Mouse (Mus musculus): ENCODE results near the gene Dhx9. TPM values are rescaled to one million over a fixed set of nuclear protein-coding genes. Genes with fewer than 3 reads are reported as not detected.
A peak's percentile ranks its signal among the peaks of the same experiment; 100 is the strongest.
"Not testable (repeated sequence)": the region's sequence is repeated elsewhere in the genome, so short reads cannot be mapped to it uniquely, and the experiment has no call there.

Dhx9 gene
- total RNA-seq (2021), result 100 to 1,000 TPM; 105 to 106 TPM
- long read RNA-seq, partial matches to known transcripts, result 3 of 3 reads
- long read RNA-seq, other reads (novel, unspliced or antisense), result 0 of 3 reads

DNA sequence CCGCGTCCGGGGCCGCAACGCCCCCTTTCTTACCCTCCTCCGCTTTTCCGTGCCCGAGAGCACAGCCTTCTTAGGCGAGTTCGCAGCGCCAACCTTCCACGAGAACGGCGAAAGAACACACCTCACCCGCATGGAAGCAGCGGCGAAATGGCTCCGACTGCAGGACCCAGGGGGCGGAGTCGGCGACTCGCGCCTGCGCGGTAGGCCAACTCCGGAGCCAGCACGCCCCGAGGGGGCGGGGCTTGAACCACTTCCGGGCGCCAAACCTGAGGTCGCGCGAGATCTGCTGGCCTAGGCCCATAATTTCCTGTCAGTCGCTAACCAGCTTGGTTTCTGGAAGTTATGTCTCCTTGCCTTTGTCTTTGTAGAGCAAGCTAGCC, at the start of gene Dhx9:
Gene Dhx9 (minus strand): TSS at position 161 of the 380 bp plus-strand sequence.
- DNase-seq (ENCODE audit: low spot score in 2 of 2), result peak; percentile 96 to 98

DNA sequence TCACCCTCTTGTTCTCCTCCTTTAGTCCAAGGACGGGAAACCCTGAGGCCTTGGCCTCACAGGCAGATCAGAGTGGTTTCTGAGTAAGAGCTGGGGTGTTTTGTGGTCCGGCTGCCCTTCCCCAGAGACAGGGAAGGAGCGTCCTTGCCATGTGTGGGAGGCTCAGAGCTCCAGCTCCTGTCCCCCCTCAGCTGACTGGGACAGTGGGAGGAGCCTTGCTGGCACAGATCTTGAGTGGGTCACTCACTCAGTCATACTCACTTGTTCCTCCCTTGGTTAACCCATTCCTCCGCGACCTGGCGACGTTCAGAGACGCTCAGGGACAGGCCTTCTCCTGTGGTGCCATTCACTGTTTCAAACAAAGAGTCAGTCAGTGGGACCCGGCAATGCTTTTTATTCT, 48.2 kb upstream of the Dhx9 start:
- DNase-seq (ENCODE audit: low spot score in 2 of 2), result no peak

DNA sequence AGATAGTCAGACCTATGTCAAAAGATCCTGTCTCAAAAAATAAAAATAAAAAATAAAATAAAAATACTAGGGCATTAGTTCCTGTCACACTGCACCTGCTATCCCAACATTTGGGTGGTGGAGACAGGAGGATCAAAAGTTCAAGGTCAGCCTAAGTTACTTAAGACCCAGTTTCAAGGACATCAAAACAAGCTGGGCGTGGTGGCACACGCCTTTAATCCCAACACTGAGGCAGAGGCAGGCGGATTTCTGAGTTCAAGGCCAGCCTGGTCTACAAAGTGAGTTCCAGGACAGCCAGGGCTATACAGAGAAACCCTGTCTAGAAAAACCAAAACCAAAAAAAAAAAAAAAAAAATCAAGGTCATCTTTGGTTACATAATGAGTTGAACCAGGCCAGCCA, 45.4 kb upstream of the Dhx9 start:
- not testable (repeated sequence) for DNase-seq (ENCODE audit: low spot score in 2 of 2)

DNA sequence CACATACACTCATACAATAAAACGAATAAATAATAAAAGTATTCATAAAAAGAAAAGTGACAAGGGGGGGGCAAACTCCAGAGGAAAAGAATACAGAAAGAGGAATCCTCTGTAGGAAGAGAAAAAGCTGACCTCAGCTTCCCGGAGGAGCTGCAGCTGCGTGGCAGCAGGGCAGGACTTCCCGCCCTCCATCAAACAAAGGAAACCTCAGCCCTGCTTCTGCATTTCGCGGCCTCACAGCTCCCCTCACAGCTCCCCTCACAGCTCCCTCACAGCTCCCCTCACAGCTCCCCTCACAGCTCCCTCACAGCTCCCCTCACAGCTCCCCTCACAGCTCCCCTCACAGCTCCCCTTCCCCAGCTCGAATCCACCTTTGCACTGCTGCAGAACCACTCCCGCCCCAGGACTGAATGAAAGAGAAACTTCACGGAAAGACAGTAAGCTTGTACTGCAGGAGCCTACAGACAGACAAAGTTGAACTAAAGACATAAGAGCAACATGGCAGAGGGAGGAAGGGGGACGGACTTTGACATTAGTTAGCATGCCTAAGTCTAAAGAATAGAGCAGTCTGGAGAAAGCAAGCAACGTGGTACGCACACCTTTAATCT, 44.9 kb upstream of the Dhx9 start:
- DNase-seq (ENCODE audit: low spot score in 2 of 2), result no peak

DNA sequence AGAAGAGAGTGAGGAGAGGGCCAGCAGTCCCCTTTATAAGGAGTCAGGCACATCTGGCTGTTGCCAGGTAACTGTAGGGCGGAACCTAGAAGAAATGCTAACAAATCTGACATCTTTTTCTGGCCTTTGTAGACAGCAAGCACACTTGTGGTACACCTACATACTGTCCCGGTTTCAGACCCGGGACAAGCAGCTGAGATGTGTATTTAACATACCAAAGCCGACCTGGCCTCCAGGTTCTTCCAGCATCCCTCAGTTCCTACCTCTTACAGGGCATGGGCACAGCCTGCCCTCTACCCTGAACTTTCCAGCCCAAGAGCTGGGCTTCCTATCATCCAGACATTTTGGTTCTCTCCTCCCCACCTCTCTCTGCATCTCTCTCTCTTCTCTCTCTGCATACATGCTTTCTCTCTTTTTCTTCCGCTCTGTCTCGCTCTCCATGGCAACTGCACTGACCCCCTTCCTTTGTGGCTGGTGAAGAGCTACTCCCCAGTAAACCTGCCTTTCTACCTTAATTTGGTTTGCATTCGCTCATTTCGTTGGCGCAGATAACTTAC, 44.3 kb upstream of the Dhx9 start:
- DNase-seq (ENCODE audit: low spot score in 2 of 2), result no peak

DNA sequence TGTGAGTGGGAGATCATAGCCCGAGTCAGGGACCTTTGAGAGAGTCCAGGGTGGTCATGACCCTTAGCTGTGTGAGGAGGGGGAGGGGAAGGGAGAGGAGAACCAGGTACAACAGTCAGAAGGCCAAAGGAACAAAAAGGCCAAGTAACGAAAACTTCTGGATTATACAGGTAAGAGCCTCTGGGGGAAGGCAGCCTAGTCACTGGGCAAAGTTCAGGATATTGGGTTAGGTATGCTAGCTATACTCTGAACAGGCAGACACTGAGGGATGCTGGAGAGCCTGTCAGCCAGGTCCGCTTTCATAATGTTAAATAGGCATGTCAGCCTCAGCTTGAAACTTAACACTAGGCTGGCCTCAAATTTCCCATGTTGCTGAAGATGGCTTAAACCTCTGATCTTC, 34.7 kb upstream of the Dhx9 start:
- no peak for DNase-seq (ENCODE audit: low spot score in 2 of 2)

DNA sequence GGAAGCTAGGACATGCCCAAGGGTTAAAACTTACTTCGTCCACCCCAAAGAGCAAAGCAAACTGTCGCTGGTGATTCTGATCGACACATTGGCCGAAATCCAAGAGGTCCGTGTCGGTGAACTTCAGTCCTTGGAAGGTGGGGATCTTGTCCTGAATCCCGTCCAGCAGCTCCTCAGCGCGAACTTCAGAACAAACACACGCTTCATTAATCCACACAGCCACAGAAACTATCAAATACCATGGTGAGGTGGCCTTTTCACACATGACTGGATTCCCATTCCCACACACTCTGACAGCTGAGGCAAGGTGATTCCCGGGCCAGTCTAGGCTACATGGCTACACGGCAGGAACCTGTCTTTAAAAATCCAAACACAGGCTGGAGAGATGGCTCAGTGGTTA, 27.9 kb upstream of the Dhx9 start:
- no peak for DNase-seq (ENCODE audit: low spot score in 2 of 2)

DNA sequence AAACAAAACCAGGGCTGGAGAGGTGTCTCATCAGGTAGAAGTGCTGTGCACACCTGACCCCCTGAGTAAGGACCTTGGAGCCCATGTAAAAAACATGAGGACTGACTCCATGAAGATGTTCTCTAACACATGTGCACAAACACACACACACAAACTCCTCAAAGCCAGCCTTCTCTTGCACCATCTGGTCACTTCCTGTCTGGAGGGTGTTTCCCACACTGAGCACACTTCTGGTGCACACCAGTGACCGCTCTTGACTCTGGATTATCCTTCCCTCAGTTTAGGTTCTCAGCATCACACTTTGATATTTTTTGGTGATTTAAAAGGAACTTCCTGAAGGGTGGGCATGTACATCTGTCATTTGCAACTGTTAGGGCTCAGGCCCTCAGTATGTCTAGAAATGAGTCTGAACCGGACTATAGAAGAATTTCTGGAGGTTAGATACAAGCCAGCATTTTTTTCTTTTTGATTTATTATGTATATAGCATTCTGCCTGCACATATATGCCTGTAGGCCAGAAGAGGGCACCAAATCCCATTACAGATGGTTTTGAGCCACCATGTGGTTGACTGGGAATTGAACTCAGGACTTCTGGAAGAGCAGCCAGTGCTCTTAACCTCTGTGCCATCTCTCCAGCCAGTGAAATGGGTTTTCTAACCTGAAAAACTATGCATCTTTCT, 23.0 kb upstream of the Dhx9 start:
- DNase-seq (ENCODE audit: low spot score in 2 of 2), result no peak

DNA sequence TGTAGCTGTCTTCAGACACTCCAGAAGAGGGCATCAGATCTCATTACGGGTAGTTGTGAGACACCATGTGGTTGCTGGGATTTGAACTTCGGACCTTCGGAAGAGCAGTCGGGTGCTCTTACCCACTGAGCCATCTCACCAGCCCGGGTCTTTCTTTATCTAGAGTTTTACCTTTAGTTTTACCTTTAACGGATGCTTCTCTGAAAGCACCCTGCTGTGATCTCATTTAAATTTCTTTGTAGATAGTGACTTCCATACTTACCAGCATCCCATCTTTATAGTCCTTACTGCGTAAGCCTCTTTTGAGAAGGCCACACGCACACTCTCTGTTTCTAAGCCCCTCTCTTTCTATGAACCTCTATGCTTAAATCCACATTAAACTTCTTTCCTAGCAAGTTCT, 22.1 kb upstream of the Dhx9 start:
- not testable (repeated sequence) for DNase-seq (ENCODE audit: low spot score in 2 of 2)

DNA sequence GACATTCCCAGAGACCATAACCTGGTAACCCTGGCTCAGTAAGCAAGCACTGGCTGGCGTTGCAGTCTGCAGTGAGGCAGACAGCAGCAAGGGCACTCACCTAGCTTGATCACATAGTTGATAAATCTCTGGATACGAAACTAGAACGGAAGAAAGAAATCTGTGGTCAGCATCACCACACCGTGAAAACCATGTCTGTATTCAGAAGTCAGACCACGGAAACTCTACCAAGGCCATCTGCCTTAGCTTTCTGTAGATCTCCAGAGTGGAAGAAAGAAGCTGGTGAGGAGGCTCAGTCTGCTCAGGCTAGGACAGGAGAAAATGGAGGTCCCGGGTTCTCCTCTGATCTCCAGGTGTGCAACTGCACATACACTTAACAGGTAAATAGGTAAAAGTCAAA, 21.6 kb upstream of the Dhx9 start:
- no peak for DNase-seq (ENCODE audit: low spot score in 2 of 2)

DNA sequence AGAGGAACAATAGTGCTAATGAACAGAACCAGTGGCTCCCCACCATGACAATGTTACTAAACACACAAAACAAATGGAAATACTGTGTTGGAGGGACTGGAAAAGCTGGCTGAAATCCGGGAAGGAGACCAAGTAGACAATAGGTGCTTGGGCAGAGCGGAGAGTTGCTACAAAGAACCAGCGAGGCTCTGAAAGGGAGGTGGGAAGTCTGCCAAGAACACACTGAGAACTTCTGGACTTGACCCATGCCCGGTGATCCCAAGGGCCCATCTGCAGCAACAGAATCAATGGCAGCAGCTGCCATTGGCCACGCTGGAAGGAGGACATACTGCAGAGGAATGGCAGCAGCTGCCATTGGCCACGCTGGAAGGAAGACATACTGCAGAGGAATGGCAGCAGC, 18.8 kb upstream of the Dhx9 start:
- DNase-seq (ENCODE audit: low spot score in 2 of 2), result peak in 1 of 2 experiments; percentile 59

DNA sequence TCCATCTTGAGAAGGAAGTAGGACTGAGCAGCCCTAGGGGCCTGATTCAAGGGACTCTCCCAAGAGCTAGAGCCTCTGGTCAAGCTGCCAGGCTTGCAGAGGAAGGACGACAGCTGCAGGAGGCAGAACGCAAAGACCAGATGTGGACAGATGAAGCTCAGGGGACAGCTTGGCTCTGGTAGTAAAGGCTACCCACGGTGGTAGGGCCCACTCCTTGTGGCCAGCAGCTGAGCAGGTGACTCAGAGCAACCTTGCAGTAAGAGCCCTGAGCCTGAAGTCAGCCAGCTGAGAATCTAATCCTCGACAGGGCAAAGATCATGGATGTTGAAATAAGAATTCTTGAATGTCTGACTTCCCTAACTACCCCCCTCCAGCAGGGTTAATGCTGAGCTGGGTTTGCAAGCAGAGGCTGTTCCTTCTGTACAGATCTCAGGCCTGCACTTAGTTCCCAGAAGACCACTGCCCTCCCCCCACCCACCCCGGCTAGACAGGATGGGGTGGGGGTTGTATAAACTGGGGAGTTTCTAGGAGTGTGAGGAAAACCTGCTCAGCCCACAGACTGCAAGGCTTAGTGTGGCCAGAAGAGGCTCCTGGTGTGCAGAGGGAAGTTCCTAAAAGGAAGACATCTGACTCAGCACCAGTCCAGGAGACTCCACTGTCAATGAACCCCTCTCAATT, 14.3 kb upstream of the Dhx9 start:
- DNase-seq (ENCODE audit: low spot score in 2 of 2), result no peak

DNA sequence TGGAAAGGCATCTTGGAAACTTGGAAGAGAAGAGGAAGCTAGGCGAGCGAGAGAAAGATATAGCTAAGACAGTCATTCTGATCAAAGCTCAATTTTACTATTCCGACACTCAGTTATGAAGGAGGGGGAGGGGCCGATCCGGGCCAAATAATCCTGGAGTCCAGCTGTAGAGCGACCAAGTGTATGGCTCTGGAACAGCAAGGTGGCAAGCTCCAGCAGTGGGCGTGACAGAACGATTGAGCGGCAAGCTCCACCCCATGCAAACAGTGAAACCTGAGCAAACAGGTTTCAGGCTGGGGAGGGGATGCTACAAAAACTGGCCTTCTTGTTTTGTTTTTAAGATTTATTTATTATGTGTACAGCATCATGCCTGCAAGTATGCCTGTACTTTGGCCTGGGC, 12.6 kb upstream of the Dhx9 start:
- DNase-seq (ENCODE audit: low spot score in 2 of 2), result no peak

DNA sequence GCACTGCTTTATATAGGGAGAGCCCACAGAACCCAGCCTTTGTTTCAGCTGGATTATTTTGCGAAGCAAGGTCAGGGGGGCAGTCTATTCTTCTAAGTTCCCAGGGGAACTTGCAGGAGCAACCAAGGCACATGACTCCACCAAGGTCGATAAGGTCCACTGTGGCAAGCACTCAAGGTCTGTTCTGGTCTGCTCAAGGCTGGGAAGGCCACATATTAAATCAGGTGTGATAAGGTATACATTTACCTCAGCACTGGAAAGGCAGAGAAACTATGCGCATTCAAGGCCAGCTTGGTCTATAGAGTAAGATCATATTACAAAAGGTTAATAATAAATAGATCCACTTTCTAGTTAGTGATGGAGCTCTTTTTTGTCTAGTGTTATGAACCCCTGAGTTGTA, 8.6 kb upstream of the Dhx9 start:
- no peak for DNase-seq (ENCODE audit: low spot score in 2 of 2)

DNA sequence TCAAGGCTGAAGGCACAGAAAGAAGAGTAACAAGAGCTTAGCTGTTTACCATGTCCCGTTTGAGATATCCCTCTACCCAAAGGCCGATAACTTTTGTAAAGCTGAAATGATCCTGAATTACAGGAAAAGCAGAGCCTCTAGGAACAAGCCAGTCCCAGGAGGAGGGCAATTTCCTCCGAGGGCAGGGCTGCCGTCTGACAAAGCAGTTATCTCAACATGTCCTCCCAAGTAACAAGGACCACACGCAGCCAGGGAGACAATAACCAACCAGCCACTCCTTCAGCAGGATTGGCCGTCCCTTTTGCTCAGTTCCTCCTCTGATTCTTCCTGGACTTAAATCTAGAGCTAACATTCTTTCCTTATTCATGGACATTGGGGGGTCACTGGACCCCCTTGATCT, 6.5 kb upstream of the Dhx9 start:
- DNase-seq (ENCODE audit: low spot score in 2 of 2), result no peak

DNA sequence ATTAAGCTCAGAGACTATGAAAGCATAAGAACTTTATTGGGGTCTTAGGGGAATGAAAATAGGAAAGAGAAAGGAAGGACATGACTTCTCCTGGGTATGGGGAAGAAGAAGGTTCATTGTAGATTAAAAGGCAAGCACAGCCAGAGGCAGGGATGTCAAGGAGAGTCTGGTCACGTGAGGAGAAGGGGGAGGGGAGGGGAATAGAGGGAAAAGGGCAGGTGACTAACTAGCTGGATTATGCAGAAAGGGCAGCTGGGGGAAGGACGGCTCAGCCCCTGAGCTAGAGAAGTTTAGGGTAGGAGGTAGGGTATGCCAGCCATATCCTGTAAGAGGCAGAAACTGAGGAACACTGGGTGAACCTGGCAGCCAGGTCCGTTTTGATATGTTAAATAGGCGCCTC, 5.9 kb upstream of the Dhx9 start:
- DNase-seq (ENCODE audit: low spot score in 2 of 2), result no peak

DNA sequence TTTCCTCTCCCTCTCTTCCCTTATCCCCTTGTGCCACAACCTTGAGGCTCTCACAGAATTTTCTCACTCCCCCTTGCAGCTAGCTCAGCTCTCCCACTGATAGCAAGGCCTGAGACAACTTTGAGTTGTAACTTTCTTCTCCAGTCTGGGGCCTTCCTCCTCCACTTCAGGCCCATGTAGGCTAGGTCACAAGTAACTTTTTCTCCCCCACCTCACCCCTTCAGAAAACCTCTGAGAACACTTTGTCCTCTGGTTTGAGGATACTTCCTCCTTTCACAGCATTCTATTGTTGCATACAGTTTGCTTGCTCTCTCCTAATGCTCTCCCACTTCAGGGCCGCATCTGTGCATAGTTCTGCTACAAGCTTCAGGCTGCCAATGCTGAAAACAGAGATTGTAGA, 4.4 kb upstream of the Dhx9 start:
- no peak for DNase-seq (ENCODE audit: low spot score in 2 of 2)

DNA sequence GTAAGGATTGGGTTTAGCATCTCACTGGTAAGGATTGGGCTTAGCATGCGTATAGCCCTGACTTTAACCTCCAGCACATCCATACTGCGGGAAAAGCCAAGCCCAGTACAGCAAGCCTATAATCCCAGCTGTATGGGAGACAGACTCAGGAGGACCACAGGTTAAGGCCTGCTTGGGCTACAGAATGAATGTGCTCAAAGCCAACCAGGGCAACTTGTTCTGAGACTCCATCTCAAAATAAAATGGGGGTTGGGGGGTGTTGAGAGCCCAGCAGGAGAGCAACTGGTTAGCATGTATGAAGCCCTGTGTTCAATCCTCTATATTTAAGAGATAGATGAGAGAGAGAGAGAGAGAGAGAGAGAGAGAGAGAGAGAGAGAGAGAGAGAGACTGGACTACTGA, 3.9 kb upstream of the Dhx9 start:
- no peak for DNase-seq (ENCODE audit: low spot score in 2 of 2)

DNA sequence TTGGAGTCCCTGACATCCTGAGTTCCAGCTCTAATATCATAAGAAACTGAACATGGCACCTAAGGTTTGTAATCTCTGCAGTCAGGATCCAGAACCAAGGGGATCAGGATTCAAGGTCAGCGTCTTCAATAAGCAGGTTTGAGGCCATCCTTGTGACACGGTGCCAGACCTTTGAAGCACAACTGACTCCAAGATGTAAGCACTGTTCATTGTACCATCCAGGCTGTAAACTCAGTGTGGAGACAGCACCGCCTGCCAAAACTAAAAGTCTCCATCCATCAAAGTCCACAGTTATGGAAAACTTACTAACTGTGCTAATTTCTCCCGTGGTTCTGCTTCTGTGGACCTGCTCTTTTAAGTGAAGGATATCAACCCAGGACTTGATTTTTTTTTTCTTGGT, 2.5 kb upstream of the Dhx9 start:
- DNase-seq (ENCODE audit: low spot score in 2 of 2), result no peak

DNA sequence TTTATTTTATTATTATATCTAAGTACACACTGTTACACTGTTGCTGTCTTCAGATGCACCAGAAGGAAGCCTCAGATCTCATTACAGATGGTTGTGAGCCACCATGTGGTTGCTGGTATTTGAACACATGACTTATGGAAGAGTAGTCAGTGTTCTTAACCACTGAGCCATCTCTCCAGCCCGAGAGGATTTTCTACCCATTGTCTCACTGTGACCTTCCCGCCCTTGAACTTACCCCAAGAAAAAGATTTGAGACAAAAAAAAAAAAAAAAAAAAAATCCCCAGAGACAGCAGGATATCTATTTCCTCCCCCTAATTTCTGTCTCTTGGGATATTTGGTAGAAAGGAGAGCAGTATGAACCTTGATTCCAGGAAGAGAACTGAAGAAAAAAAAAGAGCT, 2.1 kb upstream of the Dhx9 start:
- peak in 1 of 2 experiments; percentile 60 for DNase-seq (ENCODE audit: low spot score in 2 of 2)

DNA sequence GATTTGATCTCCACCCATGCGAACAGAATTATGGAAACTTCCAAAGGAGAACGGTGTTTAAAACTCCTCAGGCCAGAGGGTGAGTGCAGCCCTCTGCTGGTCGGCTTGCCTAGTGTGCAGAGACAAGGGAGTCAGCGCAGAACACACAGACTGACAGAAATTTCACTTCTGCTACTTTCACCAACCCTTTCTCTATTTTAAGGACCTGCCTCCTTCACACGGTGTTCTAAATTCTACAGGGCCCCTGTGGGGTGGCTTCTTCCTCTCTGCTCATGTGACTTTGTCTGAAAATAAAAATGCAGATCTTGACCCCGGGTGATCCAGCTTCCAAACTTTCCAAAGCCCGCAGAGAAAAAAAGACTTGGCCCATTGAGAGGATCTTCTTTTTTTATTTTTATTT, 1.7 kb upstream of the Dhx9 start:
- peak in 1 of 2 experiments; percentile 36 for DNase-seq (ENCODE audit: low spot score in 2 of 2)

DNA sequence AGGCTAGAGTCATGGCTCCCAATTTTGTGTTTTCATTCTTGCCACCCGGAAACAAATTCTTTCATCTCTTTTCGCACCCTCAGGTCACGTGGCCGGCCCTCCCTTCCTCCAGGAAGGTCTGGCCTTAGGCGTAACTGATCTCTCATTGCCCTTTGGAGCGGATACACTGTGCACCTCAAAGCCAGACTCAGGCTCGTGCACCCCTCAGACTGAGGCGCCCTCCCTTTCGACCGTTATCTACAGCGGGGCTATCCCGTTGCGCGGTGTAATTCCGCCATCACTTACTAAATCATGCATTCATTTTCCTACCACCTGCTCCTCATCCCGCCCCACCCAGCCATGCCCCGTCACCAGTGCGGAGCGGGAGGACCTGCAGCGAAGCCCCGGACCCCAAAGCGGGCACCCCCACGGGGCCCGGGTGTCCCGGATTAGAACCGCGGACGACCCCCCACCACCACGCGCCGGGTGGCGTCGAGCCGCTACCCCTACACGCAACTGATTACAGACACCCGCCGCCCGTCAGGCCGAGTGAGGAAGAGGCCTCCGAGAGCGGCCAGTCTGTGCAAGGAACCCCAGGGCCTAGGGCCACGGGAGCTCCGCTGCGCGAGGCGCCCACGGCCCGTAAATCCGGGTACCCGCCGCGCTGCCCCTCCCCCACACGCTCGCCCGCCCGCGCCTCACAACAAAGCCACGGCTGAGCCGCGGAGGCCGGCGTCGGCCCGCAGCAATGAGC, 527 bp downstream of the Dhx9 start:
- DNase-seq (ENCODE audit: low spot score in 2 of 2), result peak; percentile 22 to 39

All from layer of hippocampus, adult 18-20 months (tissue).